28 mouse cellular contexts compared by ENCODE assay signal in the genomic region with DNA sequence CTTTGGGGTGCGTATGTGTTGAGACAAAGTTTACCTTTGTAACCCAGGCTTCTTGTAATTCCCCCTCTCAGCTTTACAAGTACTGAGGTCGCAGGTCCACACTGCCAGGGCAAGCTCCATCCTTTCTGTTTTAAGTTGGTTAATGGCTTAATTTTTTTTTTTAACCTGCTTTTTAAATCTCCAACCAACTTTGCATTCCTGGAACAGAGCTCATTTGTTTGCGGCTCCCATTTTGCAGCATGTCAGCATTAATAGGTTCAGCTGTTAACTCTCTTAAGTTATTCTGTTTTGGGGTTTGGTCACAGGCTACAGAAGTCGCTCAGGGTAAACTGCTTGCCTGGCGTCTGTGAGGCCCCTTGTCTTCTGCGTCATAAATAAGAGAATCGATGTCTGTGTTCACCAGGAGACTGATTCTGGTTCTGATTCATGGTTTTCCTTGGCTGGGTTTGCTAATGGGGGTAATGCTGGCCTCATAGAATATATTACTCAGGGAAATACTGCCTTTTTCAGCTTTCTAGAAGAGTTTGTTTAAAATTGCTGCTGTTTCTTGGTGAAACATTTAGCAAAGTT. TPM values are rescaled to one million over a fixed set of nuclear protein-coding genes. Genes with fewer than 3 reads are reported as not detected.
"Had no signal": no experiment of that assay in that cellular context is flagged by ENCODE, and none has a peak within 500 bp of the region (broad histone marks: within the 10 kb centered on the region; RNA-seq: fewer than 3 reads in every experiment).

No protein-coding gene starts in this region.

- H3K36me3 ChIP-seq: lung, embryonic 15.5 days; midbrain, embryonic 10.5 days; midbrain, embryonic 12.5 days; neural tube, embryonic 13.5 days; neural tube, embryonic 15.5 days; stomach, embryonic 15.5 days had no signal

- H3K27me3 ChIP-seq: lung, embryonic 15.5 days; midbrain, embryonic 12.5 days; neural tube, embryonic 13.5 days; neural tube, embryonic 15.5 days; stomach, embryonic 15.5 days had no signal

- H3K4me2 ChIP-seq: lung, embryonic 15.5 days; midbrain, embryonic 12.5 days; neural tube, embryonic 13.5 days; neural tube, embryonic 15.5 days; stomach, embryonic 15.5 days had no signal

- H3K27ac ChIP-seq: lung, embryonic 15.5 days; macrophage; midbrain, embryonic 12.5 days; neural tube, embryonic 13.5 days; neural tube, embryonic 15.5 days; stomach, embryonic 15.5 days; stomach, postnatal 0 days had no signal

- H3K4me3 ChIP-seq: lung, embryonic 15.5 days; megakaryocyte, embryonic 14.5 days; midbrain, embryonic 10.5 days; midbrain, embryonic 12.5 days; myocyte; neural tube, embryonic 13.5 days; neural tube, embryonic 15.5 days; stomach, embryonic 15.5 days had no signal

- H3K4me1 ChIP-seq: lung, embryonic 15.5 days; neural tube, embryonic 15.5 days; stomach, embryonic 15.5 days had no signal

- H3K9me3 ChIP-seq: lung, embryonic 15.5 days; megakaryocyte, embryonic 14.5 days; midbrain, embryonic 10.5 days; midbrain, embryonic 12.5 days; neural tube, embryonic 13.5 days; neural tube, embryonic 15.5 days; stomach, embryonic 15.5 days had no signal

- DNase-seq: lung, adult 2 months; lung, postnatal 14 days; lung, postnatal 36 days; midbrain, embryonic 14.5 days; retina, postnatal 1 day; right cerebral cortex, adult 18-20 months; right cerebral cortex, postnatal 25 days; right cerebral cortex, postnatal 4 days; spleen, adult 18-20 months; thymus, adult 2 months; thymus, postnatal 25 days; thymus, postnatal 4 days had no signal

- H3K9ac ChIP-seq: lung, embryonic 15.5 days; midbrain, embryonic 12.5 days; neural tube, embryonic 13.5 days; neural tube, embryonic 15.5 days; stomach, embryonic 15.5 days had no signal

- ATAC-seq: lung, postnatal 0 days; midbrain, embryonic 16.5 days had no signal

RNA-seq across cellular contexts. Expression of gene Slc22a12, which starts 17.5 kb away (rescaled TPM):
- total RNA-seq: megakaryocyte progenitor cell, adult 5-6 weeks had no signal
- polyA plus RNA-seq: macrophage; midbrain, embryonic 10.5 days; midbrain, embryonic 12.5 days; midbrain, embryonic 14.5 days; myocyte; neural tube, embryonic 11.5 days; neural tube, embryonic 13.5 days; small intestine, adult 2 months; stomach, embryonic 15.5 days; stomach, postnatal 0 days; urinary bladder, adult 2 months had no signal
